Mouse (Mus musculus) lung, adult 18-20 months (tissue): ENCODE measurements at regions not wholly inside any gene's neighbourhood (a gene's known extent, or its start where the extent isn't known, plus 50 kb on each side); places are given as distances from the start of the nearest gene placed in this dataset.

ENCODE experiments used
- DNase-seq, 2 experiments: peaks; one replicate each; pipeline ENCODE4 v3.0.0; 2022; ENCODE audit warnings: mixed read lengths in 2 of 2

DNA sequence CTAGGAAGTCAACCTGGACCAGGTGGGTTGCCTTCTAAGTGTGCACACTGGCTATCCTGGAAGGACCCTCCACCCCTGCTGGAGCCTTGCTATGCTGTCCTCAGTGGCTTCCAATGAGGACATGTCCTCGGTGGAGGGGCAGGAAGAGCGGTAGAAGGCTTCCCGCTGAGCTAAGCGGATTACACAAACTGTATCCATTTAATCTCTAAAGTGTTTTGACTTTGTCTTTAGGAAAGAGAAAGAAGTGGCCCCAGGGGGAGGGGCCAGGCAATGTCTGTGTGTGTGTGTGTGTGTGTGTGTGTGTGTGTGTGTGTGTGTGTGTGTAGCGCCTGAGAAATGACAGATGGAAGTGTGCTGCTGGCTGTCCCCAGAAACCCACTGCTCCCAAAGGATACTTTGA lies 71.6 kb upstream of the Zc3h12a start:
- no peak for DNase-seq

DNA sequence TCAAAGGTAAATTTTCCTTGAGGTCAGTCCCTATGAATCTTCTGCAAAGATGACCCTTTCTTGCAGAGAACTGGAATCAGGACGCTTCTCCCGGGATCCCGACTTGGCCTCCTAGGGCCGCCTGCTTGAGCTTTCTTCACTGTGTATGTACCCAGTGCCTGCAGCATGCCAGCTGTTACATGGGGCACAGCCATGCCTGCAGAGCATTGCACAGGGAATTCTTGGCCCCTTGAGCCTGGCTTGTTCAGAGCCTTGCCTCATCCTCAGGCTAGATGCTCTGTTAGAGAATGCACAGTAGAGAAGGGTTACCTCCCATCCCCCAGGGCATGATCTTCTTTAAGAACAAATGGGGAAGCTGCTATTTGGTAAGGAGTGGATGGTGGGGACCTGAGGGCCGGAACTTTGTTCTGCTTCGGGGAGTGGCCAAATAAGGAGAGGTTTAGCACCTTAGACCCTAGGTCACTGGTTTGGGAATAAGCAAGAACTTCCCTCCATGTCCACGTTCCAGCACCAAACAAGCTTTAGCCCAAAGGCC lies 68.3 kb upstream of the Zc3h12a start:
- DNase-seq, result no peak

DNA sequence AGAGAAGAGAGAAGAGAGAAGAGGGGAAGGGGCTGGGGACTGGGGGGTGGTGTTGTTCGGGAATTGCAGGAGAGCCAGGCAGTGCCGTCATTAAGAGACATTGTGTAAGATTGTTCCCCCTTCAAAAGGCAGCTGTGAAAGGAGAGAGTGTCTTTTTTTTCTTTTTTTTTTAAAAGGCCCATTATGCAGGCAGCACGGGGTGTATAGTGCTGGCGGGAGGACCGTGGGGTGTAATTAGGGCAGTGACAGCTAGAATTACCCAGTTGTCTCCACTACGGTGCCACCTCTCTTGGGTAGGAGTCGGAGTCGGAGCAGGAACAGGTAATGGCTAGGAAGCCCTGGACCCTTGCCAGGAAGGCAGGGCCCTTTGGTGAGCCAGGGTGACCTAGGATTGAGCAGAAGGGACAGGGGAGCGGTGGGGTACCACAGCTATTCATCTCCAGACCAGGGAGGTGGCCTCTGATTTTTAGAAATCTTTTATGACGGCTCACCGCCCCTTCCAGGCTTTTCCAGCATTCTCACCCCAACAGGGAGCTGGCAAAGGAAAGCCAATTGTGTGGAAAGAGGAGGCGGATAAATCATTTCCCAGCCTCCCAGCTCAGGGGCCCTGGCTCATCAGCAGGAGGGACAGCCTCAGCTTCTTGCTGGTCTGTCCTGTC lies 67.2 kb upstream of the Zc3h12a start:
- DNase-seq, result no peak

- DNase-seq, result no peak
Observed at GRCm38 (mm10) chr4:125194298-125194697, 66.7 kb upstream of the Zc3h12a start.

DNA sequence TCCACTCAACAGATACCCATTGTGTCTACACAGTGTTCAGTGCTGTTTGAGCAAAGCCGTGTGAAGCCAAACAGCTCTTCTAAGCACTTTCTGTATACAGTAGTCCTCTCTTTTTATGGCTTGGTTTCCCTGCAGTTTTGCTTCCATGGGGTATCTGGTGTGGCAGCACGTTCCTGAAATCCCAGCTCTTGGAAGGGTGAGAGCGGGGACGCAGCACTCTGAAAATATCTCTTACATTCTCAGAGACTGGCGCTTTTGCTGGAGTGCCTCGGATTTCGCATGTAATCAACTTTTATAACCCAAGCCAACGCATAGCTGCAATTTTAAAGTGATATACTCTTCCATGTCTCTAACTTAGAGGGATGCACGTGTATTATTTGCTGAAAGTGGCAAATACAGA lies 64.0 kb upstream of the Zc3h12a start:
- no peak for DNase-seq

DNA sequence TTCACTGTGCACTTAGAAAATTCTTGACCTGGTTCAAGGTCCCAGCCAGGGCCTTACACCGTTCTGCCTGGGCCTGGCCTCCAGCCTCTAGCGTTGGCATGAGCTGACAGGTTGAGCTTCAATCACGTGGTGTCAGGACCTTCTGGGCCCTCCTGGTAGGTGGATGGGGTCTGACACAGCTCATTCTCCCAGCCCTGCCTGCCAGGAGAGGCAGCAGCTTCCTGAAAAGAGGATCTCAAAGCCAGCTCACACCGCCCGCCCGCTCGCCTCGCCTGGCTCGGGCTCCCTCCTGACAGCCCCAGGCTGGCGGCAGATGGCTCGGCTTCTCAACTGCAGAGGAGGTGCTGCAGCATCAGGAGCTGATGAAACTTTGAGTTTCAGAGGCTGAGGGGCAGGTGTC lies 63.4 kb upstream of the Zc3h12a start:
- no peak for DNase-seq

GRCm38 (mm10) chr4:125189971-125190370 lies 62.3 kb upstream of the Zc3h12a start:
- DNase-seq, result no peak

DNA sequence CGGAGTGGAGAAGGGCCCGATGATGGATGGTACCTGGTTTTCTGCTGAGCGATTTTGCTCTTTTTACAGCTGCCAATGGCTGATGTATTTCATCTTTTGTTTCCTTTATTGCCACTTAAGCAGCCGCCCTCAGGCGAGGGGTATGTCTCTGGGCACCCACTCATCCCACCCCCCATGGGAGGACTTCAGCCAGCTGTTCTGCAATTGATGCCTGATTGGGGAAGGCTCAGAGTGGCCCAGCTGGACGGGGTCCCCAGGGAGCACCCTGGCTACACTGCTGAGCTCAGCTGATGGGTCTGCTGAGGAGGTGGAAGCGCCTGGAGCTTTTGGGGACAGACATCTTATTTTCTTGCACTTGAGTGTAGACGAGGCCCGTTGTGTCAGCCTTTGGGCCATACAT lies 58.6 kb upstream of the Zc3h12a start:
- DNase-seq, result no peak

DNA sequence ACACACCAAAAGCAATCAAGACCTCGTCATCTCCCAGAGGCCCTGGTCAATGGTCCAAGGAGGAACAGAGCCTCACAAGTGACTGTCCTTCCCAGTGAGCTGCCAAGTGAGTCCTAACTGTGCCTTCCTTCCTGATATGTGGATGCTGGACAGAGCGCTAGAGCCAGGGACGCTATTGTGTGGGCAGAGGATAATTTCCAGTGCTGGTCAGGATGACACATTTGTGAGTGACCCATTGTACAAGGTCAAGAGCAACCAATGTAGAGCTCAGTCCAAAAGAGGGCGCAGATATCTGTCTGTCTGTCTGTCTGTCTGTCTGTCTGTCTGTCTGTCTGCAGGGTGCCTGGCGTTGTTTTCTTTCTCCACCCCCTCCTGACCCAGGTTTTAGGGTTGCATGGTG lies 57.4 kb upstream of the Zc3h12a start:
- DNase-seq, result no peak

DNA sequence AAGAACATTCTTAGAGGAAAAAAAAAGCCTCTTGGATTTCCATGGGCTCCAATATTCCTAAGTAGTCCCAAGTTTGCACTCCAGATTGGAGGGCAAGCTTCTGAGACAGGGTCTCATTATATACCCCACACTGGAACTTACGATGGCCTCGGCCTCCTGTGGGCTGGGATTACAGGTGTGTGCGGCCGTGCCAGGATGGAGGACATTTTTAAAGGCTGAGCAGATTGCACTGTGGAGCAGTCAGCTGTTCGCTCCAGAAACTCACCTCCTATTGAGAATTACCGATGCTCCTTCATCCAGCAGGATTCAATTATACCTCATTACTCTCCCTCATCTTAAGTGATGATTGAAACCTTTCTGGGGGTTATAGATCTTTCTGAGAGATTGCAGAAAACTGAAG lies 53.3 kb upstream of the Zc3h12a start:
- no peak for DNase-seq

- DNase-seq, result no peak
Observed at GRCm38 (mm10) chr4:125178552-125178951, 50.9 kb upstream of the Zc3h12a start.

DNA sequence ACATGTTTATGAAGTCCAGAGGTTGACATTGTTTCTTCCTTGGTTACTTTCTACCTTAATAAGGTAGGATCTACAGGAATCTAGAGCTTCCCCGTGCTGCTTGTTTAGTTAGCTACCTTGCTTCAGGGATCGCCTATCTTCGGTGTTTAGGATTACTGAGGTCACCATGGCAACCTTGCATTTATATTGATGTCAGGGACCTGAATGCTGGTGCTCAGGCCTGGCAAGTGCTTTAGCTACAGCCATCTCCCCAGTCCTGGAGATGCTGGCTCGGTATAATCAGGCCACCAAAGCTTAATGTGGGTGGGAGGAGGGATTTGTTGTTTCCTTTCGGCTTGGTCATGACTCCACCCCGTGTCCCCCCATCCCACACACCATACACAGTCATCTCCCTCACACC lies 50.0 kb upstream of the Zc3h12a start:
- DNase-seq, result no peak
